Mouse (Mus musculus) embryonic facial prominence, embryonic 13.5 days (tissue): Measurements from ENCODE around the gene Ppp1r18. TPM values are rescaled to one million over a fixed set of nuclear protein-coding genes. Genes with fewer than 3 reads are reported as not detected.

ENCODE experiments used
- ATAC-seq: fragments of 200-750 bp; cut with Nextera tagmentation; 2 replicates; pipeline ENCODE4 v1.8.0; 2017; ENCODE audit warnings: low read depth; ENCODE audit not compliant: insufficient number of reproducible peaks, insufficient read depth, low FRiP score, low TSS enrichment
- H3K27ac ChIP-seq: fragments of 300-500 bp; sonication (generic); 2 replicates; pipeline ENCODE4 v1.5.1; 2015; ENCODE audit warnings: moderate library complexity, mild to moderate bottlenecking, inconsistent platforms
- H3K27me3 ChIP-seq: fragments of 300-500 bp; sonication (generic); 2 replicates; pipeline ENCODE4 v1.6.1; 2015; ENCODE audit warnings: mild to moderate bottlenecking, inconsistent platforms
- H3K36me3 ChIP-seq: fragments of 300-500 bp; sonication (generic); 2 replicates; pipeline ENCODE4 v1.6.1; 2015; ENCODE audit warnings: mild to moderate bottlenecking, inconsistent platforms
- H3K4me1 ChIP-seq: fragments of 300-500 bp; sonication (generic); 2 replicates; pipeline ENCODE4 v1.6.1; 2015; ENCODE audit warnings: inconsistent platforms
- H3K4me2 ChIP-seq: fragments of 300-500 bp; sonication (generic); 2 replicates; pipeline ENCODE4 v1.6.1; 2015; ENCODE audit warnings: moderate library complexity, mild to moderate bottlenecking, inconsistent platforms
- H3K4me3 ChIP-seq: fragments of 300-500 bp; sonication (generic); 2 replicates; pipeline ENCODE4 v1.5.1; 2015; ENCODE audit warnings: mild to moderate bottlenecking, inconsistent platforms
- H3K9ac ChIP-seq: fragments of 300-500 bp; sonication (generic); 2 replicates; pipeline ENCODE4 v1.6.1; 2015; ENCODE audit warnings: mild to moderate bottlenecking, inconsistent platforms
- H3K9me3 ChIP-seq: fragments of 300-500 bp; sonication (generic); 2 replicates; pipeline ENCODE4 v1.6.1; 2016; ENCODE audit warnings: inconsistent platforms
- WGBS: fragments of 180-500 bp; shearing (Covaris S2); methylation state at CpG from one replicate; pipeline ENCODE4 v1.1.7; 2015; ENCODE audit warnings: mixed read lengths; 5-methylcytosine and 5-hydroxymethylcytosine counted together
- polyA plus RNA-seq: library from polyadenylated mRNA; unstranded; fragments of >200 nt; fragmentation: Nextera tagmentation; extraction: Ambion mirVana; gene quantifications from 2 replicates; pipeline ENCODE4 v1.2.1, GENCODE M21; 2015

Gene Ppp1r18
- polyA plus RNA-seq, 1 experiment from 2014 or later, result 25.4 TPM

DNA sequence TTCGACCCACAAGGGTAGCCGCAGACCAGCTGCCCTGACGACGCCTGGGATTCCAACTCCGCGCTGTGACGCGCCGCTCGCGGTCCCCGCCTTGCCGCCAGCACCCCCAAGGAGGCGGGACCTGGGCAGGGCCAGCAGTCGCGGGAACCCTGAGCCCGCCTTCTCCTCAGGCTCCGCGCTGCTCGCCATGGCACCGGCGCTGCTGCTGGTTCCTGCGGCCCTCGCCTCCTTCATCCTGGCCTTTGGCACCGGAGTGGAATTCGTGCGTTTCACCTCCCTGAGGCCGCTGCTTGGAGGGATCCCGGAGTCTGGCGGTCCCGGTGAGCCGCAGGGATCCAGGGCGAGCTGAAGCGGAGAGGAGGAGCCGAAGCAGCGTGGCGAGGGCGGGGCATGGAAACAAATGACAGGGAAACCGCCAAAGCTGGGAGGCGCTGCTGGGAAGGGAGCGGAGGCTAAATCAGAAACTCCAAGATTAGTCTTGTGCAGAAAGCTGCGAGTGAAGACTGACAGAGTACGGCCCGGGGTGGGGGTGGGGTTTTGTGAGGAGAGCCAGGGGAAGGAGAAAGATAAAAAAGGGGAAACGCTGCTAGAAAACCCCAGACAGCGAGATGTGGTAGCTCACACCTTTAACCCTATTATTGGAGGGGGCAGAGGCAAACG is 4.1 kb upstream of the Ppp1r18 start, which contains the start of gene Nrm:
Nrm (plus strand) TSS at position 121 of the 660 bp plus-strand sequence.
- Histone ChIP-seq H3K27me3 (no peaks in the 10 kb centered on the region), H3K4me2 (peak within 1 kb of the TSS; percentile 71), H3K9me3 (no peaks in the 10 kb centered on the region)

DNA sequence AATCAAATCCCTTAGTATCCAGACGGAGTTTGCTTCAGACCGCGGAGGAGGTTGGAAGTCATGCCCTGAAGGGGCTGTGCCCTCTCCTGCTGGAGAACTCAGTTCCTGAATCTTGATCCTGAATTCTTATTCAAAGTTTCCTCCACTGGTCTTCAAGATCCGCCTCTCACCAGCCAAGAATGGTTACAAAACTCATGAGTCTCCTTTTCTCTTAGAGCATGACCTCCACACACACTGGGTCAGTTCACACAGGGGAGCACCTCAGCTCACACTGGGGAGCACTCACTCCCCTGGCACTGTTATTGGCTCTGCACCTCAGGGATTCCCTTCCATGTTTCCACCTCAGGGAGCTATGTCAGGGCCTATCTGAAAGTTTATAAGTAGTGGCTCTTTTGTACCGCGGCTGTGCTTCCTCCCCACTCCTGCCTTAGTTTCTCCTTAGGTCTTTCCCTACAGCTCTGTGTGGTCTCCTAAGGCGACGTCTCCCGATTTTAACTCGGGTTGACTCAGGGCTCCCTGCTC is 500 bp upstream of the Ppp1r18 start:
- peak overlapping the region; percentile 89 for H3K9ac ChIP-seq
- no peak for ATAC-seq

More for the DNA sequence above, 4.1 kb upstream of the Ppp1r18 start, which contains the start of gene Nrm:
- ATAC-seq, result peak; percentile 89
- peaks cover 31% of the 10 kb centered on the region for H3K36me3 ChIP-seq
- peak within 1 kb of the TSS; percentile 79 for H3K9ac ChIP-seq
- H3K4me1 ChIP-seq, result peaks cover 20% of the 10 kb centered on the region
- H3K27ac ChIP-seq, result peak within 1 kb of the TSS; percentile 96
- under 1% methylated on average over 47 of the region's 47 CpGs for WGBS
- H3K4me3 ChIP-seq, result peak within 1 kb of the TSS; percentile 75

DNA sequence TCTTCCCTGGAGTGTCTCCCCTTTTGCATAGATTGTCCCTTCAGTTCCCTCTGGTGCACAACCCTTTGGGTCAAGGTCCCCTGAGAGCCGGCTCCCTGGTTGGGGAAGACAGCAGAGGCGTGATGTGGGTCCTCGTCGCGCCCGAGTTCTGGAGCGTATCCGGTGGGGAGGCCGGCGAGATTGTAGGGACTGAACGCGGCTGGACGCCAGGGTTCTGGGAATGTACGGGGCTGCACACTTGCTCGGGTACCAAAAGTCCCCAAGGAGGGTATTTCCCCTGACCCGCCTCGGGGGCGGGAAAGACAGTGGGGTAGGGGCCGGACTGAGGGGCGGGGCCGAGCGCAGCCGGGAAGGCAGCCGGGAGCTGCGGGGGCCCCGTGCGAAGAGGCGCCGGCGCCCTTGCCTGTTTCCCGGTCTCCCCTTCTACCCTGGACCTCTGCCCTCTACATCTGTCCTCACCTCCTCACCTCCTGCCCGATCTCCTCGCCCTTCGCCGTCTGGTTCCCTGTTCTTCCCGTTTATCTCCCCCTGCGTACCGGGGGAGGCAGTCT is 963 bp downstream of the Ppp1r18 start:
- H3K27ac ChIP-seq, result peak overlapping the region; percentile 98
- peak overlapping the region; percentile 99 for H3K4me2 ChIP-seq
- peak; percentile 29; the same call in 1 of the 2 replicates for ATAC-seq
- peak overlapping the region; percentile 89 for H3K9ac ChIP-seq
- peak overlapping the region; percentile 73 for H3K4me3 ChIP-seq
- H3K27me3 ChIP-seq, result no peaks in the 10 kb centered on the region
- H3K9me3 ChIP-seq, result 0 out of 2 replicates have a peak, but pooled peaks cover 2% of the 10 kb centered on the region
- peaks cover 21% of the 10 kb centered on the region for H3K36me3 ChIP-seq
- H3K4me1 ChIP-seq, result peaks cover 56% of the 10 kb centered on the region
- WGBS, result under 1% methylated on average over 38 of the region's 38 CpGs

More for the DNA sequence above, 500 bp upstream of the Ppp1r18 start:
- Histone ChIP-seq H3K4me2 (peak overlapping the region; percentile 99), H3K4me1 (peaks cover 50% of the 10 kb centered on the region), H3K36me3 (peaks cover 12% of the 10 kb centered on the region; the same call in 1 of the 2 replicates), H3K27me3 (no peaks in the 10 kb centered on the region), H3K9me3 (no peaks in the 10 kb centered on the region), H3K27ac (peak overlapping the region; percentile 98), H3K4me3 (peak overlapping the region; percentile 73)
- WGBS, result 18% methylated on average over 10 of the region's 10 CpGs

DNA sequence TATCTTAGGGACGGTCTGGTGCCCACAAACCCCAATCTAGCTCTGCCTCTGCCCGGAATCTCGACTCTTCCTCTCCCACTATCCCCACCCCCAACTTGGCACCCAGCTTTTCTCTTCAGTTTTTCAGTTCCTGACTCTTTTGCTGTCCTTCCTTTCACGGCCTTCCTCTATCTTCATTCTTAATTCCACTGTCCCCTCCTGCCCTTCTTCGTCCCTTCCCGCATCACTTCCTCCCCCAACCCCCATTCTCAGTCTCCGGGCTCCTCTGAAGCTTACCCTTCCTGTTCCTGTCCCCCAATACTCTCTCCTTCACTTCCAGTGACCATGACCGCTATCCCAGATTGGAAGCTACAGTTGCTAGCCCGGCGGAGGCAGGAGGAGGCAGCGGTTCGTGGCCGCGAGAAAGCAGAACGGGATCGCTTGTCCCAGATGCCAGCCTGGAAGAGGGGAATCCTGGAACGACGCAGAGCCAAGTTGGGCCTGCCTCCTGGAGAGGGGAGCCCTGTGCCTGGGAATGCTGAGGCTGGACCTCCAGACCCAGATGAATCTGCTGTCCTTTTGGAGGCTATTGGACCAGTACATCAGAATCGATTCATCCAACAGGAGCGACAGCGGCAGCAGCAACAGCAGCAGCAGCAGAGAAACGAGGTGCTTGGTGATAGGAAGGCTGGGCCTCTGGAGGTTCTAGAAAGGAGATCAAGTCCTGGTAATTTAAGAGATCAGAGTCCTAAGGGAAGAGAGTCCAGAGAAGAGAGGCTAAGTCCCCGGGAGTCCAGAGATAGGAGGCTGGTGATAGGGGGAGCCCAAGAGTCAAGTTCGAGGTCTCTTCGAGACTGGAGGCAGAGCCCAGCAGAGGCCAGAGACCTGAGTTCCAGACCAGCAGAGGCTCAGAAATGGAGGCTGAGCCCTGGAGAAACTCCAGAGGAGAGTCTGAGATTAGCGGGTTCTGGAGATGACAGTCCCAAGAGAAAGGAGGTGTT is 1.8 kb downstream of the Ppp1r18 start:
- Histone ChIP-seq H3K27me3 (no peaks in the 10 kb centered on the region), H3K4me1 (peaks cover 56% of the 10 kb centered on the region), H3K9me3 (0 out of 2 replicates have a peak, but pooled peaks cover 3% of the 10 kb centered on the region), H3K36me3 (peaks cover 25% of the 10 kb centered on the region), H3K9ac (peak overlapping the region; percentile 89), H3K4me3 (peak overlapping the region; percentile 73), H3K27ac (peak overlapping the region; percentile 98), H3K4me2 (peak overlapping the region; percentile 99)
- no peak for ATAC-seq
- WGBS, result 9% methylated on average over 26 of the region's 26 CpGs

DNA sequence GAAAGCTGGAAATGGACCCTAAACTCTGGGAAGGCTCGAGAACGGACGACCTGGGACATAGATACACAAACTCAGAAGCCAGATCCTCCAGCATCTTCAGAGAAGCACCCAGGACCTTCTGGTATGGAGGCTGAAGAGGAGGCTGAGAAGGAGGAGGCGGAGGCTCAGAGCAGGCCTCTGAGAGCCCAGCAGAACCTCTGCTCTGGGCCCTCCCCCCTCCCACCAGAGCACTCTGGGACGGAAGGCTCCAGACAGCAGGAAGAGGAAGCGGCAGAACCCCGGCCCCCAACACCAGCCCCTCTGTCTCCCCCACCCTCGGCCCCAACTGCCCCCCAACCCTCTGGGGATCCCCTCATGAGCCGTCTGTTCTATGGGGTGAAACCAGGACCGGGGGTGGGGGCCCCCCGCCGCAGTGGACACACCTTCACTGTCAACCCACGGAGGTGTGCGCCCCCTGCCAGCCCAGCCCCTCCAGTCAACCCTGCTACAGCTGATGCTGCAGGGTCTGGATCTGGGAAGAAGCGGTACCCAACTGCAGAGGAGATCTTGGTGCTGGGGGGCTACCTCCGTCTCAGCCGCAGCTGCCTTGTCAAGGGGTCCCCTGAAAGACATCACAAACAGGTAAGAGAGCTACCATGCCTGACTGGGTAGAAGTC is 2.9 kb downstream of the Ppp1r18 start:
- WGBS, result 19% methylated on average over 17 of the region's 17 CpGs

DNA sequence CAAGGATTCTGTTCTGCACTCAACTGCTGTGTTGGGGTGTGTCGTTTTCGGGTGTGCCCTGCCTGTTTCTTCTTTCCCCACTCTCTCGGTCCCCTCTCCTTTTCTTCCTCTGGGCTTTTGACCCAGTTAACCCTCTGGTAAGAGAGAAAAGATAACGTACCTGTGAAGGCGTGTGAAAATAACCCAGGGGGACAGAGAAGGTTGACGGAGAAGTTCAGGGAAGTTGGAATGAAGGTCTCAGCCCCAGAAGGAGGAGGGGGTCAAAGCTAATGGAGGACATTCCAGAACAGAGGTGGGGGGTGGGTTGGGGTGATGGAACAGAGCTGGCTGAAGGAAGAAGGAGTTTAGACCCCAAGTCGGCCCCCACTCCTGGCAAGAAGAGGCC is 3.6 kb downstream of the Ppp1r18 start:
- Histone ChIP-seq H3K9me3 (0 out of 2 replicates have a peak, but pooled peaks cover 3% of the 10 kb centered on the region), H3K27me3 (no peaks in the 10 kb centered on the region), H3K9ac (peak overlapping the region; percentile 89), H3K4me3 (peak overlapping the region; percentile 73), H3K36me3 (peaks cover 32% of the 10 kb centered on the region), H3K4me2 (peak overlapping the region; percentile 99), H3K27ac (peak overlapping the region; percentile 98), H3K4me1 (peaks cover 70% of the 10 kb centered on the region)
- WGBS, result 0% methylated on average over 7 of the region's 7 CpGs
- no peak for ATAC-seq

More for the DNA sequence above, 2.9 kb downstream of the Ppp1r18 start:
- peak overlapping the region; percentile 98 for H3K27ac ChIP-seq
- ATAC-seq, result no peak
- H3K4me3 ChIP-seq, result peak overlapping the region; percentile 73
- H3K9me3 ChIP-seq, result 0 out of 2 replicates have a peak, but pooled peaks cover 3% of the 10 kb centered on the region
- H3K4me2 ChIP-seq, result peak overlapping the region; percentile 99
- H3K4me1 ChIP-seq, result peaks cover 63% of the 10 kb centered on the region
- H3K36me3 ChIP-seq, result peaks cover 30% of the 10 kb centered on the region
- peak overlapping the region; percentile 89 for H3K9ac ChIP-seq
- H3K27me3 ChIP-seq, result no peaks in the 10 kb centered on the region

DNA sequence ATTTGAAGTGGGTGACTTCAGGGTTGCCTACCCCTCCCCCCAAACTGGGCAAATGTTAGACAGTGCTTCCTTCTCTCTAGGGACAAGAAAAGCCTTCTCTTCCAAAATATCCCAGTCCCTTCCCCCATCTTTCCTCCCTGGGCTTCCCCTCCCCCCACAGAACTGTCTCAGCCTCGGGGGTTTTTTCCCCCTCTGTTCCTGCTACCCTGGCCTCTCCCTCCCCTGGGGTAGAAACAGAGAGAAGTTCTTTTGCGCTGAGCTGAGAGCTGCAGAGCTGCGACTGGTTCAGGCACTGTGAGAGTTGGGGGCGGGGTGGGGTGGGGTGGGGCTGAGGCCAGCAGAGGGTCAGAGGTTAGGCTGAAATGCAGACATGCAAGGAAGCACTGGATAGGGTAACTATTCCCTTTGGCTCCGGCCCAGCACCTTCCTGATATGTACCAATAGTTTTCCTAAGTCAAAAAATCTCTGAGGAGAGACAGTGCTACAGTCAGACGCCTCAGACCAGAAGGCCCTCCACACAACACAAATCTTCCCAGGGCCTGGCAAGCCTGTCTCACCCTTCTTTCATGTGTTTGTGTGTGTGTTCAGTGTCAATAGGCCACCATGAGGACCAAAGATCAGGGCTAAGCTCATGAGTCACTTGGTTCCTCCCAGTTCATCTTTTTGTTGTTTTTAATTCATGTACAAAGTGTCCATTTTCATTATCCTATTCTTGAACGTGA is 4.1 kb downstream of the Ppp1r18 start:
- H3K4me1 ChIP-seq, result peaks cover 69% of the 10 kb centered on the region
- peak overlapping the region; percentile 99 for H3K4me2 ChIP-seq
- peak overlapping the region; percentile 98 for H3K27ac ChIP-seq
- H3K9ac ChIP-seq, result peak overlapping the region; percentile 89
- H3K4me3 ChIP-seq, result peak overlapping the region; percentile 73
- WGBS, result 2% methylated on average over 7 of the region's 7 CpGs
- H3K36me3 ChIP-seq, result peaks cover 38% of the 10 kb centered on the region
- H3K27me3 ChIP-seq, result no peaks in the 10 kb centered on the region
- ATAC-seq, result no peak
- H3K9me3 ChIP-seq, result 0 out of 2 replicates have a peak, but pooled peaks cover 3% of the 10 kb centered on the region

DNA sequence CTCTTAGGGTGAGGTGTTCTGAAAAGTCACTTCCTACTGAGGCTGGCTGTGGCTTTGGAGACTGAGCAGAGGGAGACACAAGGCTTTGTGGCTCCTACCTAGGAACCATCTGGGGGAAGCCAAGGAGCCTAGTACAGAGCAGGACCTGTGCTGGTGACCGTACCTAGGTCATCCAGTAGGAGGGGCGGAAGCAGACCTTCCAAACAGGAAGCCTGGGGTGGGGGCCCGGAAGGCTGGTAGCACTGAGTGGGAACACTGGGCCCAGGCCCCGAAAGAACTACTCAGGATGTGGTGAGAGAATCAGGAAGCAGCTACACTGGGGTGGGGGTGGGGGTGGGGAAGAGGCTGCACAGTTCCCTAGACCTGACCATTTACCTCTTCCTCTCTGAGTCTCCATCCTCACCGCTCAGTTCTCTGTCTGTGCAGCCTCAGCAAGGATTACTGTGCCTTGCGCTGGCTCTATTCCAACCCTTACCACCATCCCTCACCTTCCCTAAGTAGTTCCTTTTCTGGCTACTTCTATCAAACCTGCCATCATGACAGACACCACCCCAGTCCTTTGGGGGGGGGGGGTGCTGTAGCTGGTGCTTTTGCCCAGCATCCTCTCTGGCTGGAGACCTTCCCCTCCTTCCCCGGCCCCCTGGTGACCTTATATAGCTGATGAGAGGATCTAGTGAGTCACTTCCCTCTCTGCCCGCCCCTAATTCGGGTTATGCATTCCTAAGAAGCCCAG is 4.9 kb downstream of the Ppp1r18 start:
- Histone ChIP-seq H3K36me3 (peaks cover 46% of the 10 kb centered on the region), H3K27ac (peak overlapping the region; percentile 98), H3K4me1 (peaks cover 62% of the 10 kb centered on the region)

DNA sequence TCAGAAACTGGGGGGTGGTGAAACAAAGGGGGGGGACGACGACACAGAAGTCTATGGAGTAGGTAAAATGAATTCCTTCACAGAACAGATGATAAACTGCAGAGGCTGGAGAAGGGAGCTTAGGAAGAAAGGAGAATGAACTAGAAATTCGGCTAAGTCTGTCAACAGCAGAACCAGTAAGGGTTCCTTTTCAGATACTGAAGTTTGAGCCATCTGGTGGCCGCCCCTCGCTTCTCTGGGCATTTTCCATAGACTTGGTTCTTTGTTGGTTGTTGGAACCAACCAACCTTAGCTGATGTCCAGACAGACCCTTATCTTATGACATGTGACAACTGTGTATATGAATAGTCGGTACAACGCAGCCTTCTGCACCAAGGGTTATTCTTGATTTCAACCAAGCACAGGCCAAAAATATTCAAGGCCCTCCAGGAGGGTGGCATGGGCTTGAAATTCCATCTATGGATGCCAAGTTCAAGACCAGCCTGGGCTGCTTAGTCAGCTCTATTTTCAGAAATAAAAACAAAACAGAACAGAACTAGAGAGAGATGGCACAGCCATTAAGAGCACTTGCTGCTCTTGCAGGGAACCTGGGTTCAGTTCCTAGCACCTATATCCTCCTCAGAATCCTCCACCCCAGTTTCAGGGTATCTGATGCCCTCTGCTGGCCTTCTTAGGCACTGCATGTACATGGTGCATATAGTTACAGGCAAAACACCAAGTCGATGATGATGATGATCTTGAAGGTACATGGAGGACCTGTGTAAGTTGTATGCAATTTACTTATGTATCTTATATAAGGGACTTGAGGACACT is 5.7 kb downstream of the Ppp1r18 start:
- H3K9me3 ChIP-seq, result 0 out of 2 replicates have a peak, but pooled peaks cover 3% of the 10 kb centered on the region
- WGBS, result 80% methylated on average over 8 of the region's 8 CpGs
- H3K36me3 ChIP-seq, result peaks cover 51% of the 10 kb centered on the region
- H3K4me3 ChIP-seq, result peak overlapping the region; percentile 73
- H3K27ac ChIP-seq, result peak overlapping the region; percentile 98
- H3K27me3 ChIP-seq, result no peaks in the 10 kb centered on the region
- H3K4me2 ChIP-seq, result peak overlapping the region; percentile 99
- ATAC-seq, result no peak
- H3K4me1 ChIP-seq, result peaks cover 62% of the 10 kb centered on the region
- H3K9ac ChIP-seq, result peak overlapping the region; percentile 89; the same call in 1 of the 2 replicates

More for the DNA sequence above, 4.9 kb downstream of the Ppp1r18 start:
- H3K4me2 ChIP-seq, result peak overlapping the region; percentile 99
- H3K27me3 ChIP-seq, result no peaks in the 10 kb centered on the region
- no peak for ATAC-seq
- WGBS, result 41% methylated on average over 9 of the region's 9 CpGs
- peak overlapping the region; percentile 89 for H3K9ac ChIP-seq
- H3K9me3 ChIP-seq, result 0 out of 2 replicates have a peak, but pooled peaks cover 3% of the 10 kb centered on the region
- peak overlapping the region; percentile 73 for H3K4me3 ChIP-seq
